Mouse (Mus musculus) liver, embryonic 14.5 days (tissue): Measurements from ENCODE around the gene Rassf5. TPM values are rescaled to one million over a fixed set of nuclear protein-coding genes. Genes with fewer than 3 reads are reported as not detected.

ENCODE experiments used
- ATAC-seq: fragments of 200-750 bp; cut with Nextera tagmentation; 2 replicates; pipeline ENCODE4 v1.8.0; 2017; ENCODE audit warnings: moderate number of reproducible peaks, mild to moderate bottlenecking, moderate library complexity; ENCODE audit not compliant: insufficient read depth
- DNase-seq, 3 experiments: peaks; one replicate each; pipeline ENCODE4 v3.0.0-alpha.2; 2012 to 2013; ENCODE audit warnings: low read depth in 3 of 3, low spot score in 3 of 3
- H3K27ac ChIP-seq: fragments of 300-500 bp; sonication (generic); 2 replicates; pipeline ENCODE4 v1.5.1; 2014; ENCODE audit warnings: moderate library complexity, mild to moderate bottlenecking, control low read depth, inconsistent platforms
- H3K27me3 ChIP-seq: fragments of 300-500 bp; sonication (generic); 2 replicates; pipeline ENCODE4 v1.6.1; 2014; ENCODE audit warnings: mild to moderate bottlenecking, low read length, moderate library complexity; ENCODE audit not compliant: control insufficient read depth, insufficient read depth
- H3K36me3 ChIP-seq: fragments of 300-500 bp; sonication (generic); replicated peaks from 2 replicates; pipeline ENCODE4 v1.6.1; 2014; ENCODE audit warnings: low read depth; ENCODE audit not compliant: control insufficient read depth, insufficient read depth
- H3K4me1 ChIP-seq, 2 experiments: fragments of 200-500 bp in 1 of 2; fragments of 300-500 bp in 1 of 2; sonication (generic) in 1 of 2; replicated peaks; 2 replicates each; pipeline ENCODE4 v1.6.1; 2012 to 2014; ENCODE audit warnings: antibody characterized with exemption in 1 of 2, inconsistent platforms in 1 of 2, low read length in 1 of 2; ENCODE audit not compliant: control insufficient read depth in 2 of 2, insufficient read depth in 2 of 2
- H3K4me2 ChIP-seq: fragments of 300-500 bp; sonication (generic); 2 replicates; pipeline ENCODE4 v1.6.1; 2014; ENCODE audit warnings: low read depth, mild to moderate bottlenecking, control low read depth, moderate library complexity
- H3K4me3 ChIP-seq, 2 experiments: fragments of 200-500 bp in 1 of 2; fragments of 300-500 bp in 1 of 2; sonication (generic) in 1 of 2; 2 replicates each; pipeline ENCODE4 v1.5.1; 2012 to 2014; ENCODE audit warnings: low read depth in 2 of 2, low read length in 2 of 2, mild to moderate bottlenecking in 2 of 2, control low read depth in 1 of 2, inconsistent platforms in 1 of 2, moderate library complexity in 1 of 2; ENCODE audit not compliant: insufficient read depth in 1 of 2
- H3K9ac ChIP-seq: fragments of 300-500 bp; sonication (generic); replicated peaks from 2 replicates; pipeline ENCODE4 v1.6.1; 2014; ENCODE audit warnings: mild to moderate bottlenecking, control low read depth, moderate library complexity
- H3K9me3 ChIP-seq: fragments of 300-500 bp; sonication (generic); 2 replicates; pipeline ENCODE4 v1.6.1; 2016; ENCODE audit warnings: low read length, mixed read lengths; ENCODE audit not compliant: control insufficient read depth
- CTCF ChIP-seq: IDR thresholded peaks from 2 replicates; pipeline ENCODE4 v1.5.1; 2016; ENCODE audit warnings: antibody characterized with exemption, low read depth, control low read depth
- EP300 ChIP-seq: IDR thresholded peaks from 2 replicates; pipeline ENCODE4 v1.6.1; 2016; ENCODE audit warnings: antibody characterized with exemption, low read depth
- WGBS: fragments of 180-500 bp; shearing (Covaris S2); extraction: QIAGEN DNeasy Blood & Tissue Kit; methylation state at CpG from one replicate; pipeline ENCODE4 v1.1.7; 2014; ENCODE audit not compliant: insufficient replicate concordance; 5-methylcytosine and 5-hydroxymethylcytosine counted together
- polyA plus RNA-seq, 2 experiments: library from polyadenylated mRNA; depleted of rRNA in 1 of 2; stranded (reverse) in 1 of 2; unstranded in 1 of 2; fragments of >200 nt; fragmentation: Nextera tagmentation in 1 of 2; extraction: Ambion mirVana in 1 of 2; gene quantifications; 2 replicates each; pipeline versions ENCODE4 v1.2.1 to v1.2.3; 2012 to 2014

Gene Rassf5
- polyA plus RNA-seq, 2 experiments: 2.1 to 3.6 TPM

- H3K36me3 ChIP-seq: no peaks in the 10 kb centered on the region
- ATAC-seq (no peak), DNase-seq (no peak)
- H3K27me3 ChIP-seq: no peaks in the 10 kb centered on the region
- TF ChIP-seq EP300 (no peak), CTCF (no peak)
- no peak overlapping the region for H3K4me2 ChIP-seq
- 54% methylated on average over 2 of the region's 2 CpGs for WGBS
- no peaks in the 10 kb centered on the region for H3K9me3 ChIP-seq
- H3K27ac ChIP-seq: no peak overlapping the region
- no peak overlapping the region for H3K4me3 ChIP-seq
- H3K9ac ChIP-seq: no peak overlapping the region
- H3K4me1 ChIP-seq: no peaks in the 10 kb centered on the region
Measured at GRCm38 (mm10) chr1:131287267-131287666, 42.2 kb upstream of the Rassf5 start.

GRCm38 (mm10) chr1:131286803-131287202, 41.7 kb upstream of the Rassf5 start:
- H3K27me3 ChIP-seq: no peaks in the 10 kb centered on the region
- no peaks in the 10 kb centered on the region for H3K36me3 ChIP-seq
- H3K4me1 ChIP-seq: no peaks in the 10 kb centered on the region
- no peak overlapping the region for H3K27ac ChIP-seq
- H3K4me2 ChIP-seq: no peak overlapping the region
- no peak for ATAC-seq
- no peak overlapping the region for H3K4me3 ChIP-seq
- TF ChIP-seq EP300: no peak
- TF ChIP-seq CTCF: no peak
- H3K9me3 ChIP-seq: no peaks in the 10 kb centered on the region
- H3K9ac ChIP-seq: no peak overlapping the region
- no peak for DNase-seq
- 43% methylated on average over 5 of the region's 5 CpGs for WGBS

GRCm38 (mm10) chr1:131284616-131285015, 39.6 kb upstream of the Rassf5 start:
- WGBS: 60% methylated on average over 4 of the region's 4 CpGs
- no peaks in the 10 kb centered on the region for H3K9me3 ChIP-seq
- no peaks in the 10 kb centered on the region for H3K27me3 ChIP-seq
- H3K4me2 ChIP-seq: no peak overlapping the region
- DNase-seq: no peak
- no peak overlapping the region for H3K9ac ChIP-seq
- H3K27ac ChIP-seq: no peak overlapping the region
- H3K36me3 ChIP-seq: no peaks in the 10 kb centered on the region
- peaks cover 0 to 2% of the 10 kb centered on the region in 2 experiments; a peak in 2 of 4 replicates for H3K4me1 ChIP-seq
- TF ChIP-seq EP300 (no peak), CTCF (no peak)
- no peak overlapping the region for H3K4me3 ChIP-seq
- no peak for ATAC-seq

GRCm38 (mm10) chr1:131284167-131284566, 39.1 kb upstream of the Rassf5 start:
- Histone ChIP-seq H3K27ac (no peak overlapping the region), H3K36me3 (no peaks in the 10 kb centered on the region), H3K4me3 (no peak overlapping the region), H3K9ac (no peak overlapping the region), H3K4me1 (peaks cover 0 to 6% of the 10 kb centered on the region in 2 experiments; a peak in 2 of 4 replicates), H3K4me2 (no peak overlapping the region), H3K9me3 (no peaks in the 10 kb centered on the region), H3K27me3 (no peaks in the 10 kb centered on the region)
- ATAC-seq (no peak), DNase-seq (no peak)
- TF ChIP-seq CTCF (no peak), EP300 (no peak)
- 63% methylated on average over 1 of the region's 1 CpGs for WGBS

GRCm38 (mm10) chr1:131281731-131282130, 36.7 kb upstream of the Rassf5 start:
- DNase-seq (no peak), ATAC-seq (no peak)
- no peak overlapping the region for H3K4me3 ChIP-seq
- 50% methylated on average over 4 of the region's 4 CpGs for WGBS
- TF ChIP-seq CTCF (no peak), EP300 (no peak)
- no peak overlapping the region for H3K9ac ChIP-seq
- H3K36me3 ChIP-seq: no peaks in the 10 kb centered on the region
- H3K4me2 ChIP-seq: no peak overlapping the region
- peaks cover 0 to 13% of the 10 kb centered on the region in 2 experiments; a peak in 2 of 4 replicates for H3K4me1 ChIP-seq
- no peak overlapping the region for H3K27ac ChIP-seq
- H3K27me3 ChIP-seq: no peaks in the 10 kb centered on the region
- no peaks in the 10 kb centered on the region for H3K9me3 ChIP-seq
